Mouse (Mus musculus): ENCODE results near the gene Olfr98. TPM values are rescaled to one million over a fixed set of nuclear protein-coding genes. Genes with fewer than 3 reads are reported as not detected.
A peak's percentile ranks its signal among the peaks of the same experiment; 100 is the strongest.

The Olfr98 gene
- polyA plus RNA-seq (2021) = not detected

DNA sequence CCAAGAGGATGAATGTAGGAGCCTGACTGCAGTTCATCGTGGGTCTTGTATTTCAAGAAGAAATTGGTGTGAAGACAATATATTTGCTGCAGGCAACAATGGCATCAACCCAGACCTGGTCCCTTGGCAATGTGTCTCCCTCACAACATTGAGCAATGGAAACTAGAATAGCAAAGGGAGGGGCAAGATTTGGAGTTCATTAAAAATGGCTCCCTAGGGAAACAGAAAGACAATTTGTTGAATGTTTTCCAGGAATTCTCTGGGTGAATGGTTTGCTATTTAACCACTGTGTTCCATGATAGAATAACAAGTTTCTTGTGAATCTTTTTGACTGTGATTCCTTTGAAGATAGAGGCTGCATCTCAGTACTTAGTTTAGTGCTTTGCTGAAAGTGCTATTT lies at the start of gene Olfr98:
Olfr98 (minus strand) TSS at position 124 of the 400 bp plus-strand sequence.
- no peaks in the 10 kb centered on the region for H3K27me3 ChIP-seq
- TF ChIP-seq CTCF (IDR thresholded peaks at IDR 0.05) = no peak
- DNase-seq (ENCODE audit: low read depth, low spot score) (no peak), ATAC-seq (no peak)
- in situ Hi-C loops (cut with MboI; ENCODE audit: low pct_unique_long_range_greater_than_20kb) = no loop called here
- POLR2A ChIA-PET = interaction anchor here (0.6 kb wide), 1 partner anchor 241 kb away, joined by 3 read pairs; no protein-coding TSS in a partner anchor
- CTCF ChIA-PET = no interaction called here

DNA sequence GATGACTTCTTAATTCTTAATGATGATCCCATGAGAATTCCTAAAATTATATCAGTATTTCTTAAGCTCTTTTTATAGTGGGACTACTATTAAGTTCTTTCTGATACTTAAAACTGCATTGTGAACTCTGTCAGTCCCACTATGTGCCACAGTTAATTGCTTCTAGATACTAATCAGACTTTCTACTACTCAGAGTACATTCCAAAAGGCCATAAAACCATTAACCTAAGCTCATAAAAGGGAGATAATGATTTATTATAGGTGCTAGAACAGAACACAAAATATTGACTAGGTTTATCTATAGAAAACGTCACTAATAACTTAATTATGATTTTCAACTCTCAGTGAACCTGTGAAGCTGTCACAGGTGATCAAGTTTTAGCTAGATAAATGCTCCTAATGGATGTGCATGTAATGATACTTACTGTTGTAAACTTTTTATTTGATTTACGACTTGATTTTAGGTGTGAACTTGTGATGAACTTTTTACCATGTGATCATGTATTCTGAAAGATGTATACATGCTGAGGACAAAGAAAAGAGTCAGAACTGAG lies 46.7 kb upstream of the Olfr98 start:
- CTCF ChIA-PET = no interaction called here

DNA sequence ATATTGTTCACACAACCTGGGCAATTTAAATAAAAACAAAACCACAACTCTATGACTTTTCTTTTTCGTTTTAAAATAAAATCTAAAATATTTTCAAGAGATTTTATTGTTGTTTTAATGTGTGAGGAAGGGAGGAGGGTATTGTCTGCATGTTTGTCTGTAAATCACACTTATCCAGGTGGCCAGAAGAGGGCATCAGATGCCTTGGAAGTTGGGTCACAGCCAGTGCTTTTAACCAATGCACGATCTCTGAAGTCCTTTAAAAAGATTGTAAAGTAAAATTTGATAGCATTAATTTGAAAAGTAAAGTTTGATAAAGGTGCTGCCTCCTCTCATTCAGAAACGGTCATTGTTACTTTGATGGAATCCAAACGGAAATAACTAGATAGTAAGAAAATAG lies 44.9 kb upstream of the Olfr98 start:
- ChIA-PET CTCF (no interaction called here), POLR2A (interaction anchor here (0.6 kb wide), 1 partner anchor 1067 kb away, joined by 3 read pairs; no protein-coding TSS in a partner anchor)
- TF ChIP-seq CTCF (IDR thresholded peaks at IDR 0.05) = no peak
- DNase-seq (ENCODE audit: low read depth, low spot score) (no peak), ATAC-seq (no peak)
- H3K27me3 ChIP-seq = no peaks in the 10 kb centered on the region
- in situ Hi-C loops (cut with MboI; ENCODE audit: low pct_unique_long_range_greater_than_20kb) = no loop called here

More for the DNA sequence above, 46.7 kb upstream of the Olfr98 start:
- ATAC-seq (no peak), DNase-seq (ENCODE audit: low read depth, low spot score) (no peak)
- POLR2A ChIA-PET = no interaction called here
- TF ChIP-seq CTCF (IDR thresholded peaks at IDR 0.05) = no peak
- no peaks in the 10 kb centered on the region for H3K27me3 ChIP-seq
- in situ Hi-C loops (cut with MboI; ENCODE audit: low pct_unique_long_range_greater_than_20kb) = no loop called here

DNA sequence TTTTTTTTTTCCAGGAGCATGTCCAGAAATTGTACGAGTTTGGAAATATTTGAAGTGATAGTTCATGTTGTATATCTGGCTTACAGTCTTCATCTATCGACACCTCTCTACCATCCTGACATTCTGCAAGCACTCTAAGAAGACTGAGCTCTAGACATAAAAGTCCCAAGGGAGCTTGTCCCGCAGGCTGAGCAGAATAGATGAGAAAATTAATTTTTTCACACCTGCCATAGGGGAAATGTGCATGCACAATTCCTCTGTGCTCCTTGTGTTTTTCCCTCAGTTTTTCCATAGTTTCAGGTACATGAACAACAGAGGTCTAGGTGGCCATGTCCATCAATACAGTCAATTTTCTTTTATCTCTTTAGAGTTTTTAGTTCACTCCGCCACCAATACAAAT lies 40.7 kb upstream of the Olfr98 start, which contains the start of gene Olfr101:
Olfr101 (minus strand) TSS at position 101 of the 400 bp plus-strand sequence.
- H3K27me3 ChIP-seq = no peaks in the 10 kb centered on the region
- POLR2A ChIA-PET = no interaction called here

DNA sequence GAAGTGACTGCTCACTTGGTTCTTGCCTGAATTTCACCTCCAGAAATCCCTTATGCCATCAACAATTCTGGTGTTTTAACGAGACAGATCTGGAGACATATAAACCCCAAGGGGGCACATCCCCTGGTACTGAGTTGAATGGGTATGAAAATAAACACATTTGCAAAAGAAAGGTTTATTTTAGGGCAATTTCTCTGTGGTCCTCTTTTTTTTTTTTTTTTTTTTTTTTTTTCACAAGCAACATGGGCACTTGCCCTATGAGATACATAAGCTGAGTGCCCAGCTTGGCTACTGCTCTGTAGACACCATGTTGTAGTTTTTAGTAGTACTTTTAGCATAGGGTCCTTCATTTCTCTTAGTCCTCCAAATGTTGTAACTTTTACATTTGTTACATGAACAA lies 19.8 kb upstream of the Olfr98 start, which contains the start of gene Olfr99:
Olfr99 (minus strand) TSS at position 101 of the 400 bp plus-strand sequence.
- ATAC-seq (no peak), DNase-seq (ENCODE audit: low read depth, low spot score) (no peak)
- ChIA-PET CTCF (no interaction called here), POLR2A (no interaction called here)
- TF ChIP-seq CTCF (IDR thresholded peaks at IDR 0.05) = no peak
- in situ Hi-C loops (cut with MboI; ENCODE audit: low pct_unique_long_range_greater_than_20kb) = no loop called here
- no peaks in the 10 kb centered on the region for H3K27me3 ChIP-seq

More for the DNA sequence above, 40.7 kb upstream of the Olfr98 start, which contains the start of gene Olfr101:
- ATAC-seq = no peak
- in situ Hi-C loops (cut with MboI; ENCODE audit: low pct_unique_long_range_greater_than_20kb) = no loop called here
- no peak for TF ChIP-seq CTCF (IDR thresholded peaks at IDR 0.05)
- no peak for DNase-seq (ENCODE audit: low read depth, low spot score)
- CTCF ChIA-PET = interaction anchor here (1.4 kb wide), 1 partner anchor 62 kb away, joined by 3 read pairs; no protein-coding TSS in a partner anchor

DNA sequence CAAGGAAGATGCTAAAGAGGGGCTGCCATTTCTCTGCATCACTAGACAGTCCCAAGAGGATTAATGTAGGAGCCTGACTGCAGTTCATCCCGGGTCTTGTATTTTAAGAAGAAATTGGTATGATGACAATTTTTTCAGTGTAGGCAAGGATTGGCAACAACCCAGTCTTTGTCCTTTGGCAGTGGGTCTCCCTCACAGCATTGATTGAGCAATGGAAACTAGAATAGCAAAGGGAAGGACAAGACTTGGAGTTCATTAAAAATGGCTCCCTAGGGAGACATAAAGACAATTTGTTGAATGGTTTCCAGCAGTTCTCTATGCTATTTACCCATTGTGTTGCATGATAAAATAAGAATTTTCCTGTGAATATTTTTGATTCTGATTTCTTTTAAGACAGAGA lies 16.8 kb upstream of the Olfr98 start:
- in situ Hi-C loops (cut with MboI; ENCODE audit: low pct_unique_long_range_greater_than_20kb) = no loop called here
- ATAC-seq (no peak), DNase-seq (ENCODE audit: low read depth, low spot score) (no peak)
- ChIA-PET CTCF (no interaction called here), POLR2A (no interaction called here)
- no peak for TF ChIP-seq CTCF (IDR thresholded peaks at IDR 0.05)
- H3K27me3 ChIP-seq = no peaks in the 10 kb centered on the region

DNA sequence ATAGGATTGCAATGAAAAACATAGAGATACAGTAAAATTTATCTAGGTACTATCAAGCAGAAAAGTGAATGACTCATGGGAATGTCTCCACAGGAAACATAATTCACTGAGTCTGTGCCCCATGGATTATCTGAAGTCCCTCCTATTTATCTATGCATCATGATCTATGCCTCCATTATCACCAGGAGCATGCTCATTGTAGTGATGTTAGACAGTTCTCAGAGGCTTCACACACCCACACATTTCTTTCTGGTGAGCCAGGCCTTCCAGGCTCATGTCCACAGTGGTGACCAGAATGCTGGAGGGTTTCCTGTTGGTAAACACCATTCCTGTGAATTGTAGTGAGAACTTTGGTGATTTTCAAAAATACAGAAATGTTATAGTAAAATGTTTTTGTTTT lies 13.0 kb upstream of the Olfr98 start:
- ChIA-PET POLR2A (no interaction called here), CTCF (no interaction called here)
- in situ Hi-C loops (cut with MboI; ENCODE audit: low pct_unique_long_range_greater_than_20kb) = no loop called here

DNA sequence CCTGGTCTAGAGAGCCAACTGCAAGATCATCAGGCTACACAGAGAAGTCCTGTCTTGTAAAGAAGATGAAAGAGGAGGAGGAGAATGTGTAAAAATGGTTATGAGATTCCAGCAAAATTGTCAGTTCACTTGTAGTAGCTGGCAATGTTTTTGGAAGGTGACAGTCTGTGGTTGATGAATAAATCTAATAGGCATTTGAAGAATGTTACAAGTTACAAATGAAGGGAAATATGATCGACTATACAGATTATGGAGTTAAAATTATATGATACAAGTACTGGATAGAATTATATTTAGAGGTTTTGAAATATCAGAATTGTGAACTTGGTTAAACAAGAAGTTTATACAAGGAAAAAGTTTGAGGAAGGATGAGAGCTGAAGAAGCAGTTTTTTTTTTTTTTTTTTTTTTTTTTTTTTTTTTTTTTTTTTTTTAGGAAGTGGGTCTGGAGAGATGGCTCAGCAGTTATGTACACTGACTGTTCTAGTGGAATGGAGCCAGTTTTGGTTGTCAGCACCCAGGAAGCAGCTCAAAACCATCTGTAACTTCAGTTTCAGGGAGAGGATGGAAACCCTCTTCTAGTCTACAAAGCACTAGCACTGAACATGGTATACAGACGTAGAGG lies 12.2 kb upstream of the Olfr98 start:
- ChIA-PET POLR2A (no interaction called here), CTCF (no interaction called here)
- ATAC-seq (no peak), DNase-seq (ENCODE audit: low read depth, low spot score) (no peak)
- no peaks in the 10 kb centered on the region for H3K27me3 ChIP-seq
- TF ChIP-seq CTCF (IDR thresholded peaks at IDR 0.05) = no peak
- in situ Hi-C loops (cut with MboI; ENCODE audit: low pct_unique_long_range_greater_than_20kb) = no loop called here

More for the DNA sequence above, 13.0 kb upstream of the Olfr98 start:
- no peak for TF ChIP-seq CTCF (IDR thresholded peaks at IDR 0.05)
- DNase-seq (ENCODE audit: low read depth, low spot score) (no peak), ATAC-seq (peak; percentile 57)
- no peaks in the 10 kb centered on the region for H3K27me3 ChIP-seq

DNA sequence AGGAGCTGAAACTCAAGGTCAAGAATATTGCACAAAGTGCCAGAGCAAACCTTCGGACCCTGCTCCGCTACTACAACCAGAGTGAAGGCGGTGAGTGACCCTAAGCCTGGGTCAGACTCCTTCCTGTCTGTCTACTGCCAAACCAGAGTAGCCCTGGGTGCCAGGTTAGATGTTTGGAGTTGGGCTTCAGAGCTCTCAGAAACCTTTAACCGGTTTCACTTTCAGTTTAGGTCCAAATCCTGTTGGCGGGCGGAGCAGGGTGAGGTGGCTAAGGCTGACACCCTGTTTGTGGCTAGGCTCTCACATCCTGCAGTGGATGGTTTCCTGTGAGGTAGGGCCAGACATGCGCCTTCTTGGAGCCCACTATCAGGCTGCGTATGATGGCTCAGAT lies 7.1 kb upstream of the Olfr98 start:
- in situ Hi-C loops (cut with MboI; ENCODE audit: low pct_unique_long_range_greater_than_20kb) = no loop called here
- ATAC-seq = peak; percentile 21

DNA sequence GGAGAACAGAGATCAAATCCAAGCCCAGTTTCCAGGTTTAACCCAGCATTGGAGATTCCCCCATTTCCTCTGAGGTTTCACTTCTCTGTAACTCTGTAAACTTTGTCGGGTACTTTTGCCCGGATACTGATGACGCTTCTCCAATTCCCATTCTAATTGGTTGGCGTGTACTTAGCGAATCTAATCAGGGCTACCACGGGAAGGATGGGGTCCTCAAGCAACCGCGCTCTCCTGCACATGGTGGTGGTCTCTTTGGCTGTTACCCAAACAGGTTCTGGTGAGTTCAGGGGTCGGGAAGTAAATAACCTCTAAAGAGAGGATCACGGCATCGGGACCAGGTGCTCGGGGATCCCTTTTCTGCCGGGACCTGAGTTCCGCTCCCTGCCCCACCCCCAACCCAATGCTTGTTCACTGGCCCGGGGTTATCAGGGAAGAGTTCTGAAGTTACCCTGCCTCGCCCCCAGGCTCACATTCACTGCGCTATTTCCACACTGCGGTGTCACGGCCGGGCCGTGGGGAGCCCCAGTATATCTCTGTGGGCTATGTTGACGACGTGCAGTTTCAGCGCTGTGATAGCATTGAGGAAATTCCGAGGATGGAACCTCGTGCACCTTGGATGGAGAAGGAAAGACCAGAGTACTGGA lies 6.6 kb upstream of the Olfr98 start, which contains the start of gene H2-M3:
H2-M3 (plus strand) TSS at position 163 of the 644 bp plus-strand sequence.
- peak; percentile 99 for ATAC-seq
- TF ChIP-seq CTCF (IDR thresholded peaks at IDR 0.05) = no peak
- no peaks in the 10 kb centered on the region for H3K27me3 ChIP-seq
- ChIA-PET POLR2A (no interaction called here), CTCF (no interaction called here)
- DNase-seq (ENCODE audit: low read depth, low spot score) = peak; percentile 25
- in situ Hi-C loops (cut with MboI; ENCODE audit: low pct_unique_long_range_greater_than_20kb) = no loop called here

More for the DNA sequence above, 7.1 kb upstream of the Olfr98 start:
- CTCF ChIA-PET = no interaction called here
- DNase-seq (ENCODE audit: low read depth, low spot score) = no peak
- POLR2A ChIA-PET = no interaction called here
- TF ChIP-seq CTCF (IDR thresholded peaks at IDR 0.05) = no peak
- no peaks in the 10 kb centered on the region for H3K27me3 ChIP-seq

DNA sequence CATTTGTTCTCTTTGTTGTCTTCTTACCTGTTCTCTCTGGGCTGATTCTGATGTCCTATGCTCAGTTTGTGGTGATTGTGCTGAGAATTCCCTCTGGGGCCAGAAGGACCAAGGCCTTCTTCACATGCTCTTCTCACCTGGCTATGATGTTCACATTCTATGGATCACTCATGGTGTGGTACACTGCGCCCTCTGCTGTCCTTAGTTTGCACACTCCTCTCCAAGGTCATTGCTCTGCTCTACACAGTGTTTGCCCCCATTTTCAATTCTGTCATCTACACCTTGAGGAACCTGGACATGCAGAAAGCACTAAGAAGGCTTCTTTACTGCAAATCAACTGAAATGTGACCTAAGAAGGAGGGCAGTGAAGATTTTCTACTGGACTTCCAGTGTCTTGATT lies 13.0 kb downstream of the Olfr98 start:
- in situ Hi-C loops (cut with MboI; ENCODE audit: low pct_unique_long_range_greater_than_20kb) = no loop called here
- ChIA-PET POLR2A (no interaction called here), CTCF (no interaction called here)
- peak; percentile 39 for TF ChIP-seq CTCF (IDR thresholded peaks at IDR 0.05)
- ATAC-seq = no peak
- no peaks in the 10 kb centered on the region for H3K27me3 ChIP-seq
- DNase-seq (ENCODE audit: low read depth, low spot score) = no peak

Measured in Patski (cell line).